Mouse (Mus musculus) cerebellum, postnatal 4 days (tissue): ENCODE measurements at regions not wholly inside any gene's neighbourhood (a gene's known extent, or its start where the extent isn't known, plus 50 kb on each side); places are given as distances from the start of the nearest gene placed in this dataset.

ENCODE experiments used
- DNase-seq, 2 experiments: peaks; one replicate each; pipeline ENCODE4 v3.0.0; 2022; ENCODE audit warnings: low spot score in 2 of 2, mixed read lengths in 1 of 2

- DNase-seq, result peak in 1 of 2 experiments; percentile 23
These were observed 50.9 kb upstream of the Vmn2r9 start for GRCm38 (mm10) chr5:108903134-108903923.
